Mouse (Mus musculus) ES-E14 (cell line): Measurements from ENCODE around the gene Rab40c. TPM values are rescaled to one million over a fixed set of nuclear protein-coding genes. Genes with fewer than 3 reads are reported as not detected.

ENCODE experiments used
- DNase-seq: peaks from one replicate; pipeline ENCODE4 v3.0.0-alpha.2; 2013; ENCODE audit warnings: low read depth, low spot score
- H3K27ac ChIP-seq: 2 replicates; pipeline ENCODE4 v1.5.1; 2012; ENCODE audit warnings: low read depth, mild to moderate bottlenecking, low read length, moderate library complexity, mixed read lengths; ENCODE audit not compliant: poor library complexity, insufficient read depth, severe bottlenecking
- H3K36me3 ChIP-seq: 2 replicates; pipeline ENCODE4 v1.6.1; 2012; ENCODE audit warnings: mild to moderate bottlenecking, low read length, moderate library complexity, mixed read lengths; ENCODE audit not compliant: control insufficient read depth, poor library complexity, insufficient read depth, severe bottlenecking
- H3K4me1 ChIP-seq, 2 experiments: fragments of 150-350 bp in 1 of 2; sonication (generic) in 1 of 2; 2 replicates each; pipeline ENCODE4 v1.6.1; 2012; ENCODE audit warnings: low read length in 2 of 2, mild to moderate bottlenecking in 1 of 2, mixed read lengths in 1 of 2; ENCODE audit not compliant: control insufficient read depth in 2 of 2, insufficient read depth in 2 of 2, poor library complexity in 1 of 2
- H3K4me3 ChIP-seq, 2 experiments: fragments of 150-350 bp in 1 of 2; sonication (generic) in 1 of 2; 2 replicates each; pipeline ENCODE4 v1.5.1; 2012; ENCODE audit warnings: low read length in 2 of 2, low read depth in 1 of 2, mild to moderate bottlenecking in 1 of 2, mixed read lengths in 1 of 2; ENCODE audit not compliant: insufficient read depth in 1 of 2, poor library complexity in 1 of 2, severe bottlenecking in 1 of 2
- H3K9ac ChIP-seq: 2 replicates; pipeline ENCODE4 v1.6.1; 2012; ENCODE audit warnings: low read depth, mild to moderate bottlenecking, low read length, mixed read lengths; ENCODE audit not compliant: poor library complexity, insufficient read depth, severe bottlenecking
- H3K9me3 ChIP-seq: fragments of 150-350 bp; sonication (generic); 2 replicates; pipeline ENCODE4 v1.6.1; 2012; ENCODE audit warnings: low read depth, mild to moderate bottlenecking, low read length; ENCODE audit not compliant: control insufficient read depth, insufficient read depth
- CHD2 ChIP-seq: IDR thresholded peaks from 2 replicates; pipeline ENCODE4 v1.6.1; 2014; ENCODE audit warnings: mild to moderate bottlenecking, low read depth, low read length, inconsistent platforms
- HCFC1 ChIP-seq: IDR thresholded peaks from 2 replicates; pipeline ENCODE4 v1.6.1; 2012; ENCODE audit warnings: low read length, inconsistent platforms, borderline replicate concordance; ENCODE audit not compliant: insufficient read depth
- MAFK ChIP-seq: IDR thresholded peaks from 2 replicates; pipeline ENCODE4 v1.6.1; 2014; ENCODE audit warnings: mild to moderate bottlenecking, low read depth, low read length, inconsistent platforms; ENCODE audit not compliant: insufficient read depth
- ZC3H11A ChIP-seq: IDR thresholded peaks from 2 replicates; pipeline ENCODE4 v1.6.1; 2012; ENCODE audit warnings: low read depth, mild to moderate bottlenecking, inconsistent platforms, low read length, borderline replicate concordance
- ZNF384 ChIP-seq: IDR thresholded peaks from 2 replicates; pipeline ENCODE4 v1.6.1; 2012; ENCODE audit warnings: low read depth, low read length, inconsistent platforms
- in situ Hi-C, 2 experiments: fragments of 600-800 bp; cut with MboI; formaldehyde crosslinking; loops; one replicate each; pipeline ENCODE4 v1.15.1; 2025; ENCODE audit warnings: low sequenced_read_pairs in 2 of 2, inconsistent platforms in 1 of 2; ENCODE audit not compliant: unreplicated experiment in 2 of 2
- total RNA-seq: library from RNA; depleted of rRNA; stranded (reverse); fragments of 300-350 nt; gene quantifications from 2 replicates; pipeline ENCODE4 v1.2.3, GENCODE M21; 2012

The Rab40c gene
- total RNA-seq, 1 experiment, result 15.7 TPM

- DNase-seq, result peak; percentile 64
- Histone ChIP-seq H3K4me1 (peaks cover 0 to 3% of the 10 kb centered on the region in 2 experiments; a peak in 1 of 4 replicates), H3K9ac (no peak overlapping the region), H3K4me3 (no peak overlapping the region), H3K27ac (no peak overlapping the region), H3K9me3 (no peaks in the 10 kb centered on the region), H3K36me3 (peaks cover 4% of the 10 kb centered on the region; the same call in 1 of the 2 replicates)
- in situ Hi-C loops, result no loop called here
- TF ChIP-seq HCFC1 (no peak), MAFK (no peak), ZC3H11A (no peak; the same call in 1 of the 2 replicates), ZNF384 (no peak), CHD2 (no peak)
Observed at GRCm38 (mm10) chr17:25893975-25894617, 25.4 kb downstream of the Rab40c start.

- Histone ChIP-seq H3K9me3 (no peaks in the 10 kb centered on the region), H3K27ac (no peak overlapping the region), H3K36me3 (peaks cover 18% of the 10 kb centered on the region; the same call in 1 of the 2 replicates), H3K9ac (no peak overlapping the region), H3K4me3 (no peak overlapping the region), H3K4me1 (peaks cover 3 to 14% of the 10 kb centered on the region in 2 experiments; a peak in 2 of 4 replicates)
- in situ Hi-C loops, result no loop called here
- DNase-seq, result no peak
- TF ChIP-seq ZC3H11A, result no peak
- no peak for TF ChIP-seq HCFC1
- TF ChIP-seq CHD2, result no peak
- TF ChIP-seq ZNF384, result no peak
- TF ChIP-seq MAFK, result no peak
Observed at GRCm38 (mm10) chr17:25888837-25889236, 30.7 kb downstream of the Rab40c start.

- in situ Hi-C loops, result no loop called here
- Histone ChIP-seq H3K4me3 (no peak overlapping the region), H3K36me3 (peaks cover 26% of the 10 kb centered on the region)
Observed at GRCm38 (mm10) chr17:25887467-25887866, 32.1 kb downstream of the Rab40c start.

GRCm38 (mm10) chr17:25886806-25887205 lies 32.7 kb downstream of the Rab40c start:
- no peak overlapping the region for H3K27ac ChIP-seq
- H3K36me3 ChIP-seq, result peaks cover 26% of the 10 kb centered on the region
- no peak for TF ChIP-seq HCFC1
- no peak for TF ChIP-seq ZNF384
- H3K9ac ChIP-seq, result no peak overlapping the region
- peaks cover 4 to 22% of the 10 kb centered on the region in 2 experiments; a peak in 3 of 4 replicates for H3K4me1 ChIP-seq
- H3K4me3 ChIP-seq, result no peak overlapping the region
- H3K9me3 ChIP-seq, result no peaks in the 10 kb centered on the region
- in situ Hi-C loops, result no loop called here
- DNase-seq, result no peak

More at GRCm38 (mm10) chr17:25887467-25887866, 32.1 kb downstream of the Rab40c start:
- TF ChIP-seq HCFC1, result no peak
- TF ChIP-seq ZC3H11A, result no peak
- H3K9me3 ChIP-seq, result no peaks in the 10 kb centered on the region
- H3K4me1 ChIP-seq, result peaks cover 3 to 17% of the 10 kb centered on the region in 2 experiments; a peak in 3 of 4 replicates
- H3K27ac ChIP-seq, result no peak overlapping the region
- H3K9ac ChIP-seq, result no peak overlapping the region
- no peak for DNase-seq

- Histone ChIP-seq H3K9ac (no peak overlapping the region), H3K4me1 (peaks cover 8 to 32% of the 10 kb centered on the region in 2 experiments; a peak in 3 of 4 replicates), H3K27ac (no peak overlapping the region; the same call in 1 of the 2 replicates), H3K36me3 (peaks cover 30% of the 10 kb centered on the region), H3K9me3 (no peaks in the 10 kb centered on the region), H3K4me3 (no peak overlapping the region)
- DNase-seq, result no peak
- in situ Hi-C loops, result no loop called here
- no peak for TF ChIP-seq ZNF384
- no peak for TF ChIP-seq MAFK
- no peak for TF ChIP-seq CHD2
- no peak for TF ChIP-seq ZC3H11A
- no peak for TF ChIP-seq HCFC1
Observed at GRCm38 (mm10) chr17:25885636-25886035, 33.9 kb downstream of the Rab40c start.
